Mouse (Mus musculus) layer of hippocampus, adult 11-12 months (tissue): ENCODE measurements around the gene Zfp710.

Source experiments
- DNase-seq: peaks from one replicate; pipeline ENCODE4 v3.0.0; 2022; ENCODE audit warnings: low spot score

The Zfp710 gene

GRCm38 (mm10) chr7:80078792-80079301 lies 54.2 kb downstream of the Zfp710 start:
- peak; percentile 86 for DNase-seq

GRCm38 (mm10) chr7:80081586-80082554 lies 57.3 kb downstream of the Zfp710 start:
- no peak for DNase-seq

- DNase-seq, result no peak
Observed at GRCm38 (mm10) chr7:80084484-80084931, 59.9 kb downstream of the Zfp710 start.

GRCm38 (mm10) chr7:80085970-80086715 lies 61.5 kb downstream of the Zfp710 start:
- no peak for DNase-seq

- DNase-seq, result no peak
Observed at GRCm38 (mm10) chr7:80088191-80088590, 63.6 kb downstream of the Zfp710 start.

- DNase-seq, result no peak
Observed at GRCm38 (mm10) chr7:80090191-80091003, 65.8 kb downstream of the Zfp710 start.

- DNase-seq, result no peak
Observed at GRCm38 (mm10) chr7:80091004-80091865, 66.6 kb downstream of the Zfp710 start.

- DNase-seq, result no peak
Observed at GRCm38 (mm10) chr7:80091866-80092210, 67.2 kb downstream of the Zfp710 start.

- peak; percentile 80 for DNase-seq
Observed at GRCm38 (mm10) chr7:80092351-80093046, 67.9 kb downstream of the Zfp710 start.

GRCm38 (mm10) chr7:80094481-80094880 lies 69.9 kb downstream of the Zfp710 start:
- DNase-seq, result no peak

- DNase-seq, result no peak
Observed at GRCm38 (mm10) chr7:80095598-80096309, 71.1 kb downstream of the Zfp710 start.

GRCm38 (mm10) chr7:80098389-80098976 lies 73.9 kb downstream of the Zfp710 start:
- no peak for DNase-seq

GRCm38 (mm10) chr7:80103335-80103734 lies 78.7 kb downstream of the Zfp710 start:
- DNase-seq, result no peak

- DNase-seq, result no peak
Observed at GRCm38 (mm10) chr7:80105637-80106390, 81.2 kb downstream of the Zfp710 start.

GRCm38 (mm10) chr7:80106441-80106840 lies 81.8 kb downstream of the Zfp710 start:
- no peak for DNase-seq

- DNase-seq, result peak; percentile 52
Observed at GRCm38 (mm10) chr7:80111066-80112045, 86.7 kb downstream of the Zfp710 start.

- peak; percentile 42 for DNase-seq
Observed at GRCm38 (mm10) chr7:80113989-80114388, 89.4 kb downstream of the Zfp710 start.
